Mouse (Mus musculus): Measurements from ENCODE around the gene Crhr1.

- TF ChIP-seq CTCF (IDR thresholded peaks at IDR 0.05; ENCODE audit: control insufficient read depth, insufficient read depth, low read length) (no peak), POLR2A (IDR thresholded peaks at IDR 0.05; ENCODE audit: borderline replicate concordance, control insufficient read depth, low read depth, low read length) (no peak)
These were observed 1.7 kb upstream of the Crhr1 start for GRCm38 (mm10) chr11:104130721-104131647.

All from bone marrow, adult 2 months (tissue).